Mouse (Mus musculus) erythroid progenitor cell, adult 5-6 weeks (primary cell): ENCODE data around the gene Derl2. TPM values are rescaled to one million over a fixed set of nuclear protein-coding genes. Genes with fewer than 3 reads are reported as not detected.
A peak's percentile ranks its signal among the peaks of the same experiment; 100 is the strongest.

ENCODE experiments used
- ATAC-seq: replicated peaks from 2 replicates; pipeline ENCODE4 v1.8.0; 2016; ENCODE audit warnings: moderate number of reproducible peaks, mild to moderate bottlenecking, moderate TSS enrichment, inconsistent platforms; ENCODE audit not compliant: poor library complexity, low FRiP score, severe bottlenecking
- total RNA-seq, 2 experiments: library from RNA; stranded (forward) in 1 of 2; stranded (reverse) in 1 of 2; fragments of 150-400 nt in 1 of 2; fragments of 186-747, 209-891 nt in 1 of 2; gene quantifications; 2 replicates each; pipeline versions ENCODE4 v1.2.3 to v1.2.4; 2015 to 2017; ENCODE audit warnings: low replicate concordance in 2 of 2

Derl2 gene
- total RNA-seq (2015; ENCODE audit: low replicate concordance): 32.4 and 44.0 TPM in 2 replicates
- total RNA-seq (2017; ENCODE audit: low replicate concordance): 25.0 and 30.2 TPM in 2 replicates

DNA sequence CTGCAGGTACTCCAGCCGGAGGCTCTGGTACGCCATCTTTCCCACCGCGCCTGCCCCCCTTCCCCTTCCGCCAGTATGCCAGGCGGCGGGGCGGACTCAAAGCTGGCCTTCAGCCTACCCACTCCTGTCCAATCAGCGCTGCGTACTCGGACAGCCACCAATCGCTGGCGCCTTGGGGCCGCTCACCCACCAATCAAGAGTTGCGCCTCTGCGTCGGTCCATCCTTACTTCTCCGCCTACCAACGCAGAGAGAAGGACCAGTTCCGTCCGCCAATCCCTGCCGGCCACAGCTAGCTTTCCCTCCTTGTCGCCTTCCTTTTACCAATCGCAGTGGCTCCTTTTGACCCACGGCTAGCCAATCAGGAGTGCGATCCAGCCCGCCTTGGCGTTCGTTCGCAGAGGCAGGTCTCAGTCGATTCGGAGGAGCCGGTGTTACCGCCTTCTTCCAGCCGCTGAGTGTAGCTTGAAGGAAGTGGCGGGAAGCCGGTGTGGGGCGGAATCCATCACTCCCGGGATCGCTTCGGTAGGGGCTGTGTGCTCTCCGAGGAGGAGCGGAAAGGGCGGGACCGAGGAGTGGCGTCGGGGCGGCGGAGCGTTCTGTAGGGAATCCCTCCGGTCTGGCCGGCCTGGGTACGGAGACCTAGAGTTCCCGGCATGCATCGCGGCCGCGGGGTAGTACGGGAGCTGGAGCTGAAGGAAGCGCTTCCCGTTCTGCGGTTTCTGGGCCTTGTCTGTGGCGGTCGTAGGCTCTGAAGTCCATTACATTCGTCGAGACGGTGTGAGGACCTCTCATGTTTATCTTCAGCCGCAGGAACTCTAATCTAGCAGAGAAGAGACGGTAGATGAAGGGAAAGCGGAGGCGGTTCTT, at the start of gene Derl2, which contains the start of gene Mis12:
TSS of gene Derl2 (minus strand) at position 641 of the 868 bp plus-strand sequence.
TSS of gene Mis12 (plus strand) at position 411 of the 868 bp plus-strand sequence.
- ATAC-seq: peak; percentile 94

DNA sequence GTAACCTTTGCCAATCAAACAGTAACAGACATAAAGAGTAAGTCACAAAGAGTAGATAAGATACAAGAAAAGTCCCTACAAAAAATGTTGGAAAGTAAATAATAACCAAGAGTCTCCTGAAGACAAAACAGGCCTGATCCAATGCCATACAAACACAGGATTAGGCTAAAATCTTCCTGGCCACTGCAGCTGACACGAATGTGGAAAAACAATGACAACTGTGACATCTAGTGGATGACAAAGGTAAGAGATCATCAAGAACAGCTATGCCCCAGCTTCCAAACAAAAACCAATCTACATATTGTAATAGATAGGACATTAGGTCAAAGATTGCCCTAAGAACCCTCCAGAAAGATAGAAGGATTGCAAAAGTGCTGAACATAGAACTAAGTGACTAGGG, 32.9 kb upstream of the Derl2 start:
- ATAC-seq: no peak

DNA sequence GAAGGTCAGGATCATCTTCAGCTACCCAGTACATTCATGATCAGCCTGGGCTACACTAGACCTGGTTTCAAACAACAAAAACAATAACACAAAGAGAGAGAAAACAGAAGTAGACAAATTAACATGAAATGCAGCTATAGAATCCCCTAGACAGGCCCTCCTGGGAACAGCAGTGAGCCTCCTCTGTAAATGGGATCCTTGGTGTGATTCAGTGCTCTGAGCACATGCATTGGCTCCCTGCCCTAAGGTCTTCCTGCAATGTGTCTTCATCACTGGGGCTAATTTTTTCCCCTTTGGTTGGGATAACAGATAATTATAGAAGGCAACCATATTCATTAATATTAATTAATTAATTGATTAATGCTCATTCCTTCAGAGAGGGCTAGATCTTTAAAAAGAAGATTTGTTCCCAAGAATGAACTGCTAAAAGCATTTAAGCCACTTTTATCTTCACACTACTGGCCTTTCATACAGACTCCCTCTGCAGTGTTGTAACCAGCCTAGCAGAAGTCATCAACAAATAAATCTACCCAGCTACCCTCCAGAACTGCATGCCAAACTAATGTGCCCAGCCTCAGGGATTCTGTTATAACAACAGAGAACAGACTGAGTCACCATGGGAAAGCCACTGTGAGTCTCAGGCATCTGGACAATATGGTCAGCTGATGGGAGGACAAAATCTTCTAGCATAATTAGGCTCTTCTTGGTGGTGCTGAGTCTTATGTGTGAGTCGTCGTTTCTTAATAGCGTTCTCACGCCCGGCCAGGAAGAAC, 20.1 kb upstream of the Derl2 start:
- no peak for ATAC-seq

DNA sequence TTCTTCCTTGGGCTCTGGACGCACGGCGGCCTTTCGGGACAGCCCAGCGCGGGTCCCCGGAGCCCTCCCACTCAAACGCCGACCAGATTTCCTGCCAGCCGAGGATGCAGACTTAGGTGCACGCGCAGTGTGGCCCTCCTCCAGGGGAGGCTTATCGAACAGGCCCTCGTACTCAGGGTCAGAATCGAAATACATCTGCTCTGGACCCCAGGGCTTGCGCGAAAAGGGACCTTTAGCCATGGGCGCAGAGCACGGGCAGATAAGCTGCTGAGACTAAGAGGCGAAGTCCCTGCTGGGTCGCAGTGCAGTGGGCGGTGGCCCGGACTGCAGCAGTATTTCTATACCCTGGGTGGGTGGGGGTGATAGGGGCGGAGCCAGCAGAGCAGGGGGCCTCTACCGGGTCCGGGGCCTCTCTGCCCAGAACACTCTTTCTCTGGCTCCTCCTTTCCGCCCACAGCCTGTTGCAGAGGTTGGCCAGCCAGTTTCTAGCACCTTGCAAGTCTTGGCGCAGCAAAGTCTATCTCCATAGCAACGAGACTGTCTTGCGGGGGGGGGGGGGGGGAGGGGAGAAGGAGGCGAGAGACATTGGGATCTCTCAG, 13.6 kb upstream of the Derl2 start, which contains the start of gene 6330403K07Rik:
TSS of gene 6330403K07Rik (minus strand) at position 351 of the 599 bp plus-strand sequence.
- ATAC-seq: no peak

DNA sequence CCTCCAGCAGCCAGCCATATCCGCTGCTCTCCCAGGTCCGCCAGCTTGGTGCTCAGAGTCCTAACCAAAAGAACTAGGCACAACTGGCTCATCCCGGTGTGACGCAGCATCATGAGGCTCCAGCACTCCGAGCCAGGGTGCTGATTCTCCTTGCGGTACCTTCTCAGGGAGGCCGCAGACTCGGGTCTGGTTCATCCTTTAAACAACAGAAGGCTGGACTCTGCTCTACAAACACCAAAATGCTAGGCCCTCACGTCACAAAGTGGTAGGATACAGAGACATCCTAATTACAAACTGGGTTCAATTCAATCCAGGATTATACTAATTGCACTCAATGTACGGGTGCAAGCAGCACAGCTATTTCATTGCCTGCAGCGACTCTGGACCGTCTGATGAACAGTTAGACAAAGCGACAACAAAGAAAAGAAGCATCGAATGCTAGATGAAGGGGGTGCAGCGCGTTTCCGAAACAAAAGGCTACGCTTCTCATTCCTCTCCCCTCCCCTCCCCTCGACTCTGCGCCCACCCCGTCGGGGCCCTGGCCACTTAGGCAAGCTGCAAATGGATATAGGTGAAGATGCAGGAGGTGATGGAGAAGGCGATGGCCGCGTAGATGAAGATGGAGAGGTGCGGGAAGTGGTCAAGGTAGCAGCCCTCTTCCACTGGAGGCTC, 13.0 kb upstream of the Derl2 start:
- no peak for ATAC-seq

DNA sequence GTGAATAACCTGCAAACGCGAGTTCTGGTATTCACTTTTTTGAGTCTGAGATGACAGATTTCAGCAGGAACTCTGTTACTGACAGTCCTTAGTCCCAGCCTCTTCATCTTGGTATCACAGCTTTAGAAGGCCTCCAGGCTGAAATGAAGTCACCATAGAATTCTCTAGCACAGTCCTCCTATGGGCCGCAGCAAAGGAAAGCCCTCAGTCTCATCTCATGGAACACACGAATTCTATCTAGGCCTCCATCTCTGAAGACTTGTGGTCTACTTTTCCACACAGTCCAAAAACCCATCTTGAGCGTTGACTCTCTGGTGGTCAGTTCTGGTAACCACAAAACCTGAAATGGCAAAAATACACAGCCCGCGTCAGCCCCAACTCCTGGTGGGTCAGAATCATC, 12.4 kb upstream of the Derl2 start:
- no peak for ATAC-seq

DNA sequence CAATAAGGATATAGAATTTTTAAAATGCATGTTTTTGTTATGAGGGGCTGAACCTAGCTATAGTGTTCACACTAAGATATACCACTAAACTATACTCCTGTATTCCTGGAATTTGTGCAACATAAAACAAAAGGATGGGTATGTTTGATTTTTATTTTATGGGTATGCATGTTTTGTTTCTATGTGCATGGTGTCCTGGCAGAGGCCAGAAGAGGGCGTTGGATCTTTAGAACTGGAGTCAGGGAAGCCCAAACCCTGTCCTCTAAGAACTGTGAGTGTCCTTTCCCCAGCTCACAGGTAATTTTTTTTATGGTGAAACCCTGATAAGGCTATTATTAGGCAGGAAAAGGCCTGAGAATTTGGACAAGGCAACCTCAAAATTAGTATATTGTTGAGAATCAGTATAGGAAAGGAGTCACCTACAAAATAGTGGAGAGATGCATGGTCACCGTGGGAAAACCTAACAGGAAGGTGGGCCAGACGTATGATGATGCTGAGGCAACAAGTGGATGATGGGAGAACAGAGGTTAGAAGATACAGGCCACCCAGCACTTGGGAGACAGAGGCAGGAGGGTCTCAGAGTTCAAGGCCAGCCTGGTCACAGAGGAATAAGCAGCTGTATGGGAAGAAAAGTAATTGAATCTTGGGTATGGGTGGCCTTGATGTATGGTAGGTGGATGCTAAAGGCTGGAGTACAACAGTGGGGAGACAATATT, 9.9 kb upstream of the Derl2 start:
- ATAC-seq: no peak

DNA sequence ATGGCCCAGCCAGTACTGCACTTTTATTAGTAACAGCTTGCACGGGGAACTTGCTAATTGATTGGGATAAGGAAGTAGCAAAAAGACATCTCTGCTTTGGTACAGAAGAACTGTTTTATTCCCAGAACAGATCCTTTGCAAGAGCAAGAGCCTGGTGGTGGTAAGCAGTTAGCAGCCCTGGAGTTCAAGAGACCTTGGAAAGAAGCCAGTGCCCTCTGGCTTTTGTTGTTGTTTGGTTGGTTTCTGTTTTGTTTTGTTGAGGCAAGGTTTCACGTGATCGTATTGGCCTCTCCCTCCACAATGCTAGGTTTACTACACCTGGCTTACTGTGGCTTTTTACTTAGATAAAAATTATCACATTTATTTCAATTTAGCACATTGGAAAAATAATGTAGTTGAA, 8.6 kb upstream of the Derl2 start:
- no peak for ATAC-seq

DNA sequence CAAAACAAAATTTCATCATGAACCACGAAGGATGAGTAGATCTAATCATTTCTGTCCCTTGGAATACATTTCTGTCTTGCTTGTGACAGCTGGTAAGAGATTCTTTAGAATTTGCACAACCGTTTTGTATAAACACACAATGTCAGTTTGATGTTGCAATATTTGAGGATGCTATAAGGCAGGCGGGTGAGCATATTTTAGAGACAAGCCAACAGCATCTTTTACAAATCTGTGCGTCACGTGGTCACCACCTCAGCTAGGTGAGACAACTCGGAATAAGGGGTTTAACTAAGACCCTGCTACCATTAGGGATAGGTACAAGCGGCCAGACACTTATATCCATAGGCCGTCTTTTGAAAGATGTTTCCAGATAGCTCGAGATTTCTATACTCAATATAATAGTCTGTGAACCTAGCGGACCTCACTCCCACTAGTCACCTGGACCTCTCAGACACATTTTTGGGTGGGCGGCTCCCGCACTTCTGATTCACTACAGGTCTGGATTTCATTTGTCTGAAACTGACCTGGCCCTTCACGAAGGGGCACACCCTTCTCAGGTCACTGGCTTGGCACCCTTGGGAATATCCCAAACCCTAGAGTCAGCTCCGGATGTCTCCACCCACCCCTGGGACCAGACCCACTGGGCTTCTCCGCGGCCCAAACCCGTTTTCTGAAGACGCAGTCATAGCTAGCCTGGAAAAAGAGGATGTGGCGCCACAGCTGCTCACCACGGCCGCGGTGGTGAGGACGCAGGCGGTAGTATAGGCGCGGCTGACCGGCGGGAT, 1.0 kb downstream of the Derl2 start:
- peak; percentile 21 for ATAC-seq

DNA sequence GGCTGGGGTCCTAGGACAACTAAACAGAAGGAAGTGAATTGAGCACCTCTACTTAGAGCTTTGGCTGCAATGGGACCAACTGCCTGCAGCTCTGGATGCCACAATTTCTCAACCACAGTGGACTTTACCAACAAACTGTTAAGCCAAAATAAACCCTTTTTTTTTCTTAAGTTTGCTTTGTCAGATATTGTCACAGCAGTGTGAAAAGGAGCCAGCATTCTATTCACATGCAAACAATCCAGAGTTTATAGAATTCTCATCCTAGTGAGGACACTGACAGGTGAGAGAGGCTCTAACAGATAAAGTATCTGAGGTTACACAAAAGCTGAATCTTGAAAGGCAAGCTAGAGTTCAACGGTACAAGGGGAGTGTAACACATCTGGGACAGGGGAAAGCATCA, 2.6 kb downstream of the Derl2 start:
- no peak for ATAC-seq

DNA sequence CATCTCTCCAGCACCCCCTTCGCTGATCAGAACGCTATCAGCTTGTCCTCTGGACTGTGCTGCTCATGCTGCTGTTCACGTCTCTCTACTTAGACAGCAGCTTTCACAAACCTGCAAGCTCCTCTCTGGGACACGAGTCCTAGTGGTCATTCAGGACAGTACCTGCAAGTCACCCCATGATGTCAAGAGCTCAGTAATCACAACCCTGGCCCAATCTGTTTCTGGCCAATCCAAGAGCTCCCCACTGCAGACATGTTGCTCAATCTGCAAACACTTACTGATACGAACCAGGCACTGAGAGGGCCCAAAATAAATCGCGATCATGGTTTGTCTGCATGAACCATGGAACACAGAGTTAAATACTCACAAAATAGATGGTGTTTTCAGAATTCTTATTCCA, 6.9 kb downstream of the Derl2 start:
- no peak for ATAC-seq

DNA sequence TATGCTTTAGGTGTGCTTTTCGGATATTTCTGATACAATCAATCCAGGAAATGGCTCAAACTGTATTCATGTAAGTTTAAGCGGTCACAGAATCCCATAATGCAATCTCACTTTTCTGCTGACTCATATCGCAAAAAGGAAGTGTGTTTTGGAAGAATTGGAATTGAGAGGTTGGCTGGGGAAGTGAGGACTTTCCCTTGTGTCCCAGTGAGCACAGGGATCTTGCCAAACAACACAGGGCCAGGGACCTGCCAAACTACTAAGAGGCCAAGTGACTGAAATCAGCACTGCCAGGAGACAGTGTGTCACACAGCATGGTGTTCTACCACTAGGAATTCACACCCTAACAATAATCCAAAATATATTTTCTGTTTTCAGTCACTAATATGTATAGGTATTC, 11.3 kb downstream of the Derl2 start:
- ATAC-seq: no peak

DNA sequence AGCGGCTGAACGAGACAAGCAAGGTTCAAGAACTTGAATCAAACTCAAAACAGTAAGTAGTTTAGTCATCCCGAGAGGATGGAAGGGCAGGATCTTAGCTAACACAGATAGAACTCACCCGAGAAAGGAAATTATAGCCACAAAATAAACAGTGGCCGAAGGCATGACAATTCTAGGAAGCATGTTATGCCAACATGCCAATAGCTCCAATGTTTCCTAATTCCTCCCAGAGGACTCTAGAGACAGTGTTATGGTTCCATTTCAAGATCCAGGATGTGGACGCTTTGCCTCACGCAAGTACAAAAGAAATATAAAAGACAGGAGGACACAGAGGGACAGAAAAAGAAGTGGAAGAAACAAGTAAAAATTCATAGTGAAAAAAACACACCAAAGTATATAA, 11.8 kb downstream of the Derl2 start:
- ATAC-seq: no peak

DNA sequence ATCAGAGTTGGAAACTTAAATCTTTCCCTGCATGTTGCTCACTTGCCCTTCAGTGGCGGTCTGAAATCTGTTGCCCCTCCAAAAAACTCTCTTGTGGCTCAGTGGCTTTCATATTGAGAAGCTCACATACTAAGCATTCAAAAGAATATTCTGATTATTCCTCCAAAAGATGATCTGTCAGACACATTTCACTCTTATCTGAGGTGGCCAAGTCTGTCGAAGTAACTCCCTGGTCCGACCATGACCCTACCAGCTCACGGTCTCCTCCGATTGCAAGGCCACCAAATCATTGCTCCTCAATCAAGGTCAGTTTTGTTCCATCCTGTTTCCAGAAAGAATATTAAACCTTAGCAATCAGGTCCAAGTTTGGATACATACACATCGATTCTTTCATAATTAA, 12.6 kb downstream of the Derl2 start:
- no peak for ATAC-seq

DNA sequence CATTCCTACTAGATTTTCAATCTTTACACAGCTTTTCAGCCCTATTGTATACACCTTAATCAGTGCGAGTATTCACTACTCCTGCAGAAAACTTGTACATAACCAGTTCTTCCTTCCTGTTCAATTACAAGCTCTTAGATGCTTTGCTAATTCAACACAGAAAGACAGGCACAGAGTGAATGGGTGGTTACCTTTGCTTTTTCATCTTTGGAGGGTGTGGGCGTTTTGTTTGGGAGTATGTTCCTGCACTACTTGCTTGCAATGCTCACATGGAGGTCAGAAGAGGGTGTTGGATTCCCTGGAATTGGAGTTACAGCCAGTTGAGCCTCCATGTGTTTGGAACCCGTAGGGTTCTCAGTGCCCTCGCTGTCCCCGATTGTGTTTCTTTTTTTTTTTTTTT, 14.6 kb downstream of the Derl2 start:
- ATAC-seq: no peak

DNA sequence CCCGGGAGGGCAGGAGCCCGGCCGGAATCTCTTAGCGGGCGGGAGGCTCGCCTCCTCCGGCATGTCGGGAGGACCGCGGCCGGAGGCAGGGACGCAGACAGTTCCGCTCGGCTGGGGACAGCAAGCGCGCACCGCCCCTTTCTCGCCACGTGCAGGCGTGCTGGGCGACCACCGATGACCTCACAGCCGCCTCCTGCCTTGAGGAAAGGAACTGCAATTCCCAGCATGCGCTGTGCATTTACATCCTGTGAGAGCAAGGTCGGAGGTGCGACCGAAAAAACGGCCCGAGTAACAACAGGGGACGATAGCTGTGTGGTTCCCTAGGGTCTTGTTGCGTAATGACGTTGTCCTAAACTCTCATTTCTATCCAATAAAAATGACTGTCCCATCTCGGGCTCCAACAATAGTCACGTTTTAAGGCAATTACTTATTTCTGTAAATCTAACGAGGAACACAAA, 15.3 kb downstream of the Derl2 start, which contains the start of gene Dhx33:
TSS of gene Dhx33 (minus strand) at position 122 of the 458 bp plus-strand sequence.
- ATAC-seq: peak; percentile 96

DNA sequence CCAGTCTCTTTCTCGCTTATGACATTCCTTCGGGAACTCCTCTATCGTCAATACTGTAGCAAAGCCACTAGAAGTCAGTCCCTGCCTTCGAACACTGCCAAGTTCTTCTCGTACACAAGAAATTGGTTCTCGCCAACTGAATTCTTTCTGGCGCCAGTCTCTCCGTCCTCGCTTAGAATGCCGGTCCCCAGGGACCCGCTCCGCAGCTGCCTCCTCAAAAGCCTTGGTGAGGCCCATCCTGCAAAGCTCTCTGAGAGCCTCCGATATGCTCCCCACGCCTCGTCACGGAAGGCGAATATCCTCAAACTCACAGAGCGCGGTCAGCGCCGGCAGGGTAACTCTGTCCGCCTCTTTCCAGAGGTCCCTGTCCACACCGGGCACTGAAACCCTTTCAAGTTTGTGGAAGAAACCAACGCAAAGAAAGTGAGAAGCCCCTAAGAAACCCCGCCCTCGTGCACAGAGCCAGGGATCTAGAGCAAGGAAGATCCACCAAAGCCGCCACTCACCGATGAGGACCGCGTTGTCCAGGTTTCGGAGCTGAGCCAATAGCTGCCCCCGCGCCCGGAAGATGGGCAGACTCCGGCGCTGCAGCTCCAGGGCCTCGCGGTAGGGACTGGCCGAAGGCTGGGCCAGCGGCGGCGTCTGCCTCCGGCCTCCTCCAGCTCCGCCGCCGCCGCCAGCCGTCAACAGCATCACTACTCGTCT, 15.9 kb downstream of the Derl2 start:
- peak; percentile 60 for ATAC-seq

DNA sequence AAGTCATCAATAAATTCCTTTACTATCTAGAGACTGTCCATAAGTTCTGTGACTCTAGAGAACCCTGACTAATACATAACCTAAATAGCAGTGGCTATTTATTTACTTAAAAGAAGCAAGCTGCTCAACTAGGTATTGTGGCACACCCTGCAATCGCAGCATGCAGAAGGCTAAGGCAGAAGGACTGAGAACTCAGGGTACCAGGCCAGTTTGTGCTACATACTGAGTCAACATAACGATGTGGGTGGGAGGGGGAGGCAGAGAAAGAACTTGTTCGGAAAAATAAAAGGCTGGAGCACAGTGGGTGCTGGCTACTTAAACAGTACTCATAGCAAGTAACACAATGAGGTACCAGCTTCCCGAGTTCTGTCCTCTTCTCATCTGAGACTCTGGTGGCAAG, 18.5 kb downstream of the Derl2 start:
- ATAC-seq: no peak
